Mouse (Mus musculus) megakaryocyte, adult 5-6 weeks (primary cell): ENCODE results near the gene Usp15. TPM values are rescaled to one million over a fixed set of nuclear protein-coding genes. Genes with fewer than 3 reads are reported as not detected.
A peak's percentile ranks its signal among the peaks of the same experiment; 100 is the strongest.
"Not testable (repeated sequence)": the region's sequence is repeated elsewhere in the genome, so short reads cannot be mapped to it uniquely, and the experiment has no call there.

Experiments
- ATAC-seq: 2 replicates; pipeline ENCODE4 v1.8.0; 2016; ENCODE audit warnings: mild to moderate bottlenecking, inconsistent platforms; ENCODE audit not compliant: poor library complexity, severe bottlenecking
- total RNA-seq, 2 experiments: library from RNA; stranded (forward) in 1 of 2; stranded (reverse) in 1 of 2; fragments of 153-499, 151-499 nt in 1 of 2; fragments of 221-1000, 200-1000 nt in 1 of 2; gene quantifications; 2 replicates each; pipeline versions ENCODE4 v1.2.3 to v1.2.4; 2015 to 2017

Usp15 gene
- total RNA-seq (2015) (109 and 115 TPM in 2 replicates), total RNA-seq (2017) (170 and 180 TPM in 2 replicates)

DNA sequence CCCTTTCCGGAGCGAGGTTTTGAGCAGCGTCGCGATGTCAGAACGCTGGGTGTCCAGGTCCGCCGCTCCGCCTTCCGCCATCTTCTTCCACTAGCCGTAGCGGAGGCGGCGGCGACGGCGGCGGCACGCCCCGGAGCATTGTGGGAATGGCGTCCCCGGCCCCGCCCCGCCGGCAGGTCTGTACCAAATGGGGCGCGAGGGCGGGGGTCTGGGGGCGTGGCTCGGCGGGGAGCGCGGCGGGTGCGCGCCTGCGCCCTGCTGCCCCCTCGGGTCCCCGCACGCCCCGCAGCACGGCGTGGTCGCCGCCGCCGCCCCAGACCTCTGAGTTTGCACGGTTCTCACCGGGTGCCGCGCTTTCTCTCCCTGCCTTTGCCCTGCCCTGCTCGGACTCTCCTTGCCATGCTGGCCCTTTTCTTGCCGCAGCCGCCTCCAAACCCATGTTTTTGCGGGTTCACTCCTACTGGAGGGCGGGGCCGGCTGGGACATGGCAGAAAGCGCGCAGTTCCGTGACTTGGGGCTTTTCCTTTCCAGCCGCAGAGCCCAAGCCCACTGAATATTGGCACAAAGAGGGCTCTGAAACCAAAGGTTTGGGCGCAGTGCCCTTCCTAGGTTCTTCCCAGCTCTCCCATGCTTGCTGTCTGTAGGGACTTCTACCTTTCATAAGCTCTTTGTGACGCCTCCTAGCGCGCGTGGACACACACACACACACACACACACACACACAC, at the start of gene Usp15:
Gene Usp15, minus strand, starts transcription at position 161 of the 725 bp plus-strand sequence.
- ATAC-seq = peak; percentile 82

DNA sequence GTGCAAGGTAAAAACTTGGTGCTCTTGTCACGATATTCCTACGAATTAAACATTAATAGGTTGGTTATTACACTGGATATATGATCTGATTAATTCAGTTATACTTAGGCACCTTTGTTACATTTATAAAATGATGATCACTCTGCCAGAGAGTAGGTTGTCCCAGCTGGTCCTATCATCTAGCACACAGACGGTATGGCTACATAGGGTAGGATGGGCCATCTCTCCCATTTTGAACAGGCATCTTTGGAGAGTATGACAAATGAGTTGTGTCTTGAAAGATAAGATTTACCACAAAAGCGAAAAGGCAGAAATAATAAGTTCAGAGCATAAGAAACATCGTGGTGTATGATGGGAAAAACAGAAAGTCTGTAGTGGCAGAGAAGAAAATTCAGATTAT, 32.6 kb upstream of the Usp15 start:
- no peak for ATAC-seq

DNA sequence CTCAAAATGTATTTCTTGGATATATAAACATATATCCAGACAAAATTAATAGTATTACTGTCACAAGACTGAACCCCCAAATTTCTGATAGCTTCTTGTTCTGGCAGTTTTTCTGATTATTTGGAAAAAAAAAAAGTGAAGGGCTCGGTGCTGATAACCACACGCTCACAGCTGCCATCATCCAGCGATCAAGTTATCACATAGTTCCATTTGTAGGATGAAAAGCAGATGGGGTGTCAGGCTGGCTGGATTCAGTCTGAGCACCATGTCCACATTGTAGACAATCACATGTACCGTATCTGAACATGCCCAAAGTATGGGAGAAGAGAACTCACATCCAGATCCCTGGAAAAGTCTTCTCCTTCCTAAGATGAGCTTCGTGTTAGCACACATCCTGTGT, 26.0 kb upstream of the Usp15 start:
- ATAC-seq = no peak

DNA sequence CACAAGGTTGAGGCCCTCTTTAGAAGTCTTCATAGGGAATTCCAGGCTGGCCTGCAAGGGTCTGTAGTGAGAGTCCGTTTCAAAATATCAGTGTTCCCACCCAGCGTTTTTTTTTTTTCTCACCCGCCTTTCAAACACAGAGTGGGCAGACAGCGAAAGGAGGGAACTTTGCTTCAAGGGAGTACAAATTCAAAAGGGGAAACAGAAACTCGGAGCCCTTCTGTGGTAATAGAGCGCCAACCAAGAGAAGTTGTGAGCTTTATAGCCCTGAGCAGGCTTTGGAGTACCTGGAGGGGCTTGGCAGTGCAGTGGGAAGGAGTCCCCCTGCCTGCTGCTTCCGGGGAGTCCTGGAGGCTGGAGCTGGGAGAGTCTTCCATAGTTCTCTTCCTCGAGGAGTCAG, 12.7 kb upstream of the Usp15 start:
- ATAC-seq = peak; percentile 78

DNA sequence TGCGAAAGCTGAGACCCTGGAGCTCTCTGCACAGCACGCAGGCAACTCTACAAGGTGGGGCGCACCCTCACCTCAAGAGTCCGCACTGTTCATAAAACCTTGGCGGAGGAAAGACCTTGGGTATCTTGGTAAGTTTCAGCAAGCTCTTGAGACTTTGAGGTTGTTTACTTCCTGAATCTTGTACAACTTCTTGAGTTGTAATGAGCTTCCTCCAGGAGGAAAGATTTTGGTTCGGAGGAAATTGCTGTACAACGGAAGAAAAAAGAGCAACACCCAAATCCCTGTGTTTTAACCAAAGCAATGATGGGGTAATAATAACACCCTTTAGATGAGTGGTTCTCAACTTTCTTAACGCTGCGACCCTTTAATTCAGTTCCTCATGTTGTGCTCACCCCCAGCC, 11.5 kb upstream of the Usp15 start:
- ATAC-seq = peak; percentile 55

DNA sequence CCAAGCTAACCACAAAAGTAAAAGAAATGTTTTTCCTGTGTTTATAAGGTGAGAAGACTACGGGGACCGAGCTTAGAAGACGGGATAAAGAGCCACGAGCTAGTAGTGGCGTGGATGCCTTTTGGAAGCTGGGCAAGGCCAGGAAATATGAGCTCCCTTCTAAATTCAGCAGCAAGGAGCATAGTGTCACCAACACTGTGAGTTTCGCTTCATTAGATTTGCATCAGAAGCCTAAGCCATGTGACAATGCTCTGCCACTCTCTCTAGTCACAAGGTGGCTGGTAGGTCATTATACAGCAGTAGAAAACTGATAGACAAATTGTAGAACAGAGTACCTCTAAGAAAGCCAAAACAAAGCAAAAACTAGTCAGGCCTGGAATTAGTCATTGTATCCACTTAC, 9.3 kb upstream of the Usp15 start:
- ATAC-seq = no peak

DNA sequence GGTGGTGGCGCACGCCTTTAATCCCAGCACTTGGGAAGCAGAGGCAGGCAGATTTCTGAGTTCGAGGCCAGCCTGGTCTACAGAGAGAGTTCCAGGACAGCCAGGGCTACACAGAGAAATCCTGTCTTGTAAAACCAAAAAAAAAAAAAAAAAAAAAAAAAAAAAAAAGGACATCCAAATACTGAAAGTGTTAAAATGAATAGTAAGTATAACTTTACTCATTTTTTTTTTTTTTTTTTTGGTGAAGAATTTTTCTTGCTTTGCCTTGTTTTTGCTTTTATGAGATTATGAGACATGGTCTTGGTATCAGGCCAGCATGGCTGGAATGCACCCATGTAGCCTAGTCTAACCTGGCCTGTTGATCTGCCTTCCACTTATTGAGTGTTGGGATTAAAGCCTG, 8.6 kb upstream of the Usp15 start:
- ATAC-seq = not testable (repeated sequence)

DNA sequence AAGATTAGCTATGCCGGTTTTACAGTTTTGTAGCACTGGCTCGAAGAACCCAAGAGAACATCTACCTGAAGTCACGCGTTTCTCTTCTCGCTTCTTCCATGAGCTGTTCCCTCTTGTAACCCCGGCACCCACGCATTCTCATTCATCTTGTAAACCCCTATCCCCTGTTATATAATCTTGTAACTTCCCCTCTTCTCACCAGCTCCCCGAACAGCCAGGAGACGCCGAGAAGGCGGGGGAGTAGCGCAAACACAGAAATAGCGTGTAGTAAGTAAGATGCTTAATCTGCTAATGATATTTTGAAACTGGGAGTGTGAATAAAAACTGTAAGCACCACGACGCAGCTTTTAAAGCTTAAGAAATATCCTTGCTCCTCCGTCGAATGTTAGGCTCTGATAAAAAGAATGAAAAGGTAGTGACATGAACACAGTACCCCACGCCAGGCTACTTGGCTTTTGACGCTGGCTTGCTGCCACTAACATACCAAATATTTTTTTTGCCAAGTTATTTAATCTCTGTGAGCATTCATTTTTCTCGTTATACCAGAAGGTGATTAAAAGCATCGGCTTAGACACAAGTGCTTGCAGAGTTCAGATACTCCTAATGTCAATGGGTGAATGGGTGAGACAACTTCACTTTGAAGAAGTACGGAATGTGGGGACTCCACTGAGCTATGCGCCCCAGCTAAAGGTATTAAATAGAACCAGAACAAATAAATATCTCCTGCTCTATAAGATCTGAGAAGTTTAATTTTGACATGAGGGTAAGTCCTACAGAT, 5.4 kb upstream of the Usp15 start:
- ATAC-seq = no peak

DNA sequence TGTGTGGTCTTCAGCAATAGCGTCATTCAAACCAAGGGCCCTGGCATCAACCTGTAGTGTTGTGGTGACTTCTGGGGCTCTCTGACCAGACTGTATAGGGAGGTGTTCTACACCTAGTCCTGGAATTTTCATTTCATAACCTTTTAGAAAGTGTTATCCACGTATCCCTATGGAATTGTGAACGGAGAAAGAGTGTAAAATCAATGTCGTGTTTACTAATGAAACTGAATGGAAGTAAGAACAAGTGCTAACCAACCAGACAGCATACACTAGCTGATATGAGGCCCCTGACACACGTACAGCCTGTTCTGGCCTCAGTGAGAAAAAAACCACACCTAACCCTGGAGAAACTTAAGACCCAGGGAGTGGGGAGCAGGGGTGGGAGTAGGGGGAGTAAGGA, 4.6 kb upstream of the Usp15 start:
- ATAC-seq = no peak

DNA sequence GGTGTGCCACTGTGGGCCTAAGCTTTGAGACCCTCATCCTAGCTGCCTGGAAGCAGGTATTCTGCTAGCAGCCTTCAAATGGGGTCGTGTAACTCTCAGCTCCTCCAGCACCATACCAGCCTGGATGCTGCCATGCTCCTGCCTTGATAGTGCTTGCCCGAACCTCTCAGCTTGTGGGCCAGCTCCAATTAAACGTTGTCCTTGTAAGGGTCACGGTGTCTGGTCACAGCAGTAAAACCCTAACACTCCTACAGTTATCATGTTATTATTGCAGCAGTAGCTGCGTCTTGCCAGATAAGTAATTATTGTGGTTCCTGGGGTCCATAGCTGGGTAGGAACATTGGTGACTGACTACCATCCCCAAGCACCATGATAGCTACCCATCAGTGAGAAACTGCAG, 4.2 kb upstream of the Usp15 start:
- no peak for ATAC-seq

DNA sequence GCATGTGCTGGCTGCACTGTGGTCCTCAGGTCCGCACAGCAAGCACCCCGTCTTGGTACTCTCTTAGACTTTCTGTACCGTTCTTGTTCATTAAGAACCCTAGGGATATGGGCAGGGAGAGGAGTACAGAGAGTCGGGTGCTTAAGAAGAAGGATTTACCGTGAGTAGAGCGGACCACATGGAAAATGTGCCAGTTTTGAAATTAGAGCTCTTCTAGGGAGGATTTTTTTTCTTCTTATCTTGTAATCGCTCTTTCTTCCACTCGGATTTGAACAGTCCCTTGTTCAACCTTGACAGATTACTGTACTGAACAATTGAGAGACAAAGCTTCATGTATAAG, 3.5 kb upstream of the Usp15 start:
- ATAC-seq = no peak

DNA sequence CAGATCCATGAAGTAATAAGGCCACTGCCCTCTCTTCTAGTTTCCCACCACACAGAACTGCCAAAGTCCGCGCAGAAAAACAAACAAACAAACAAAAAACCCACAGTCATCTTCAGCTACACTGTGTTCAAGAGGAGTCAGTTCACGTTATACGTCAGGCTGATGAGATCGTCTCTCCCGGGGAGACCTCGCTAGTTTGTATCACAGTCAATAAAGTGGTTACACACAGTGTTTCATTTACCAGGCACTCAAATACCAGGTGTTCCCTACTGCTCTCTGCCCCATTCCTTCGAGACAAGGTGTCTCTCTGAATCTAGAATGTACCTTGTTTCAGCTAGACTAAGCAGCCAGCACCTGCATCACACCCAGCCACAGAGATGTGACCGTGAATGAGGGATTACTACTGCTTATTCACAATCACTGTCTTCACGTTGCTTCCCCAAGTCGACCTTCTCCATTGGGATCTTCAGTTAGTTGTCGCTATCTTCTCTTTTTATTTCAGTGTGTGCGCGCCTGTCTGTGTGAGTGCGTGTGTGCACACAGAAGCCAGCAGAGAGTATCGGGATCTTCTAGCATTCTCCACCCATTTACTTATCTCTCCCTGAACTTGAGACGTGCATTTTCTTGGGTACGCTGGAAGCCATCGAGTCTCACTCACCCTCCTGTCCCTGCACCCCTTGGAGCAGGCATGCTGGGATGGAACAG, 3.0 kb upstream of the Usp15 start:
- ATAC-seq = no peak

DNA sequence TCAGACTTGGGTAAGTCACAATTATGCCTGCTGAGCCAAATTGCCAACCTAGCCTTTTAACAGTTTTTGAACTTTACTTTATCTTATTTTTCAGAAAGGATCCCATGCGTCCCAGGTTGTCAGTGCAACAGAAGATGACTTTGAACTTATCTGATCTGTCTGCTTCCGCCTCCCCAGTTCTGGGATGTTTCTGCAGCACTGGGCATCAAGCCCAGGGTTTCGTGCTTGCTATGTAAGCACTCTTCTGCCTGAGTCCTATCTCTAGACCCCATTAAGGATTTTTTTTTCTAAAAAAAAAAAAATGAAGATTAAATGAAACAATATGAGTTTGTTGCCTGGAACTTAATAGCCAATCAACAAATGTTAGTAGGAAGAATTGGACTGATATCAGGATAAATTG, 2.3 kb upstream of the Usp15 start:
- ATAC-seq = no peak

DNA sequence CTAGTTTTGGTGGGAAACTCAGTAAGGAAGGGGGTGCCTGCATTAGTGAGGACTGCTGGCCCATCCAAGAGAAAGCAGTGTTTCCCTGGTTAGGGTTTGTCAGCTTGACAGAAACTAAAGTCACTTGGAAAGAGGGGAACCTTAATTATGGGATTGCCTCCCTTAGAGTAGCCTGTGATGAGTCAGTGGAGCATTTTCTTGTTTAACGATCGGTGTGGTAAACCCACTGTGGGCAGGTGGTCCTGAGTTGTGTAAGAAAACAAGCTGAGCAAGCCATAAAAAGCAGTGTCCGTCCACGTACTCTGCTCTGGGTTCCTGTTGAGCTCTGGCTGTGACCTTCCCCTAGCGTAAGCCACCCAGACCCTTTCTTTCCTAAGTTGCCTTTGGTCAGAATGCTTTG, 1.4 kb upstream of the Usp15 start:
- ATAC-seq = no peak

DNA sequence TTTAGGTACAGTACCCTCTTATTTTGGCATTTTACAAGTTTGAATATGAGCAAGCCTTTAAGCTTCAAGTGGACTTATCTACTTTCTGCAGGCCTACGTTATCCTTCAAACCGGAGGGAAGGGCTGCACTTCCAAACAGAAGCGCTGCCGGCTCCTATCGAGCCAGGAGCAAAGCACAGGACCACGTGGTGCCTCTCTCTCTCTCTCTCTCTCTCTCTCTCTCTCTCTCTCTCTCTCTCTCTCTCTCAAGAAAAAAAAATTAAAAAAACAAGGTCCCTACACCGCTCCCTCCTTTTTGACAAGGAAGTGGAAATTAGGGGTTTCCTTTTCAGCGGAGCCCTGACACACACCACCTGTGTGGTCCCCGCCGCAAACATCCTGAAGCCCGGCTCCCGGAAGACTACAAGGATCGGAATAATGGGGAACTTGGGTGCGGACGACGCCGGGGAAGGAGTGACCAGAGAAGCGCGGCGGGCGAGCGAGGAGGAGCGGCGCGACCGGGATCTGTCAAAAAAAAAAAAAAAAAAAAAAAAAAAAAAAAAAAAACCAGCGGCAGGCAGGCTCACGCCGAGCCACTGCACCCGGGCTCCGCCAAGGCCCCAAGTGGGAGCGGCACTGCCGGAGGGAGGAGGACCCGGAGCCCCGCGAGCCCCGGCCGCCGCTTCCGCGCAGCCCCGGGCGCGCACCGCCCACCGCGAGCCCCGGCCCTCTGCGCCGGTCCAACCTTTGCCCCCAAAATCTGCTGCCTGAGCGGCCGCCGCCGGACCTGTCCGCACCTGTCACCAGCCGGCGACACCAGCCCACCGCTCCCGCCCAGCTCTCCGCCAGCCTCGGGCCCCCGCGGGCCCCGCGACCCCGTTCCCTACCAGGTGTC, 597 bp downstream of the Usp15 start:
- ATAC-seq = peak; percentile 56

DNA sequence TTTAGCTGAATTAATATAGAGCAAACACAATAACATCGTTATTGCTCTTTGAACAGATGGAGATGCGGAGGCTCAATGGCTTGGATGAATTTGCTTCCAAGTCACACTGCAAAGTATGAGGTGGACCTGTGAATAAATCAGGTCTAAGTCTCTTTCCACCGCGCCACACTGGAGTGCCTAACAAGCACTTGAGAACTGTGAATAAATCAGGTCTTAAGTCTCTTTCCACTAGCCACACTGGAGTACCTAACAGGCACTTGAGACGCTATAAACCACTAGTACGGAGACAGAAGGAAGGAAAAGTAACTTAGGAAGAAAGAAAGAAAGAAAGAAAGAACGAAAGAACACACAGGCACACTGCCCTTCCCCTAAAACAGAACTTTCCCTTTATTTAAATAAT, 1.3 kb downstream of the Usp15 start:
- ATAC-seq = no peak

DNA sequence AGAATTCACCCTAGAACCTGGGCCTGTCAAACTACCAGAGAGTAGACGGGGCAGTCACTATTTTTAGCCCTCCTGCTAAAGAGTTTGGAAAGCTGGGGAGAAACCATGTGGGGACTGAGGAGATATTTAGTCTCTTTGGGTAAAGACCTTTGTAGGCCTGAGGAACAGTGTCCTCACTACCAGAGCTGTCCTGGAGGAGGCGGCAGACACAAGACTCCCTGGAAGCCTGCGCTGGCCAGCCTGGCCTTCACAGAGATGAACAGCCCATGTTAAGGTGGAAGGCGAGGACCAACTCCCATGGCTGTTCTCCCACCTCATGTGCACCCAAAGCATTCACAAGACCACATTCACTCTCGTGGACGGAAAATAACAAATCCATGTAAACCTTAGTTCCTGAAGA, 5.8 kb downstream of the Usp15 start:
- peak; percentile 27 for ATAC-seq

DNA sequence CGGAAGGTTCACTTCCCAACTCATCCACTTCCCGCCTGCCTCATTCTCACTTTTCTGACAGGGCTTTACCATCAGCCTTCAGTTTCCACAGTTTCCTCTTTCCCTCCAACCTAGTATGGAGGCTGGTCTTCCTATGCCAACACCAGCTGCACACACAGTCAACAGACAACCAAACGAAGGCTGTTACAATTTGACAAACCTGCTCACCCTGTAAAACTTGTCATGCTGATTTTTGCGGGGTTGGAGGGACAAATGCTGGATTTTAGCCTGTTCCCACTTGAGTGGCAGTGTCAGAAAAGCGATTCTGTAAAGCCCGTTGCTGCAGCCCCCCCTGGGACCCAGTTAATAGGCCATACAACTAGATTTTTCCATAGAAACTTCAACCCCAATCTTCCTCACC, 9.5 kb downstream of the Usp15 start:
- peak; percentile 41 for ATAC-seq

DNA sequence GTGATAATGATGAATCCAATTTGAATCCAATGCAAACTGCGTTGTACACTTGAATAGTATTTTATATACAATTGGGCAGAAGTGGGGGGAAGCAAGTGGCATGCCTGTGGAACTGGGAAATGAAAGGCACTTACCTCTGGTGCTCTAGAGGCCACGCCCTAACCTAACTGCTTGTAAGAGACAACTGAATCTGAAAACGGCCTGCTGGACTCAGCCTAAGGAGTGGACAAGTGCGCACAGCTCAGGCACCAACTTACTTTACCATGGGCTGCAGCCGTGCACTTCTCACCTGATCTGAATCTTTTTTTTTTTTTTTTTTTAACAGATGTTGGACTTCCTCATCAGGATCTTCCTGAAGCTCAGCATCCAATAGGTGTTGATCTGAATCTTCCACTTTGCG, 10.9 kb downstream of the Usp15 start:
- ATAC-seq = no peak

DNA sequence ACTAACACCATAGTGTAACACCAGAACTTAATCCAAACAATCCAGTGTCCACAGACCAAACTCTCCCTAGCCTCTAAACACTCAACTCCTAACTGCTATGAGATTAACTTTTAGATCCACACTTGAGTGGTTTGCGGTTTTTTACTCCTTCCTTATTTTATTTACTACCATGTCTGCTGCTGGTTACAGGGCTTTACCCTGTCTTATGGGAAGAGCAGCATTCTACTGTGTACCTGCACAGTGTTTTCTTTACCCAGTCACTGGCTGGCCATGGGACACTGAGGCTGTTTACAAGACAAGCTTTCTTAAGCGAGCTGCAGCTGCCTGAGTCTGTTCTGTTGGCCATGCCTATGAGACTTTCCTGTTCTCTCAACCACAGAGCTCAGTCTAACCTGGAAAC, 13.1 kb downstream of the Usp15 start:
- peak; percentile 68 for ATAC-seq

DNA sequence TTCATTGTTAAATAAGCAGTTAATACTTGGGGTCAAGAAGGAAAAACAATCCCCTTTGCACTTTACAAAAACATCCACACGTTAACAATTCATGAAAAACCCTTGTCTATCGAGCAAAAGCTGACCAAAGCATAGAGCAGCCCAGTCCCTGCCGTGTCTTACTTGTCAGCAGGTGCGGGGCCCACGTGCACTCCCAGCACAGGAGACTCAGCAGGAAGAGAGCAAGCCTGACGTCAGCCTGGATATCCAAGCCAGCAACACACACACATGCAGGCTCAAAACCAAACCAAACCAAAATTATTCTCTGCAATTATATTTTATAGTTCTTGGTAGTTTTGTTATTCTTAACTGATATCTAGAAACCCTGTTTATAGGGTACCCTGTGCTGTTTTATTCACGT, 13.6 kb downstream of the Usp15 start:
- ATAC-seq = no peak
